Mouse (Mus musculus): ENCODE measurements around the gene Pgbd1.

The Pgbd1 gene

DNA sequence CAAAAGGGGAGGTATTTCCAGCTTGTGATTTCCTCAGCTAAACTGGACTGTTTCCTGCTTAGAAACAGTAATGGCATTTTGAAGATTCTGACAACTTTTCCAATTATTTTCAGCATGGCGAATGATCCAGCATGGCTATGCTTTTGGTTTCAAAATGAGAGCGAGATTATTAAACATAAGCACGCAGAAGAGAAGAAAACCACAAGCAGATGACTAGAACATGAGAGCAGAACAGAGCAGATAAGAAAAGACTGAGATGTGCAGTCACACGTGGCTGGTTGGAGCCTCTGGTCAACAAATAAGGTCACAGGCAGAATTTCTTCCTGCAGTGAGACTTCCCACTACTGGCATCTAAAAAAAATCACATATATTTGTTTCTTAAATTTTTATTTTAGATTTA, 25.6 kb downstream of the Pgbd1 start:
- DNase-seq, result no peak

GRCm38 (mm10) chr13:21414231-21415212, 26.3 kb downstream of the Pgbd1 start:
- no peak for DNase-seq

DNA sequence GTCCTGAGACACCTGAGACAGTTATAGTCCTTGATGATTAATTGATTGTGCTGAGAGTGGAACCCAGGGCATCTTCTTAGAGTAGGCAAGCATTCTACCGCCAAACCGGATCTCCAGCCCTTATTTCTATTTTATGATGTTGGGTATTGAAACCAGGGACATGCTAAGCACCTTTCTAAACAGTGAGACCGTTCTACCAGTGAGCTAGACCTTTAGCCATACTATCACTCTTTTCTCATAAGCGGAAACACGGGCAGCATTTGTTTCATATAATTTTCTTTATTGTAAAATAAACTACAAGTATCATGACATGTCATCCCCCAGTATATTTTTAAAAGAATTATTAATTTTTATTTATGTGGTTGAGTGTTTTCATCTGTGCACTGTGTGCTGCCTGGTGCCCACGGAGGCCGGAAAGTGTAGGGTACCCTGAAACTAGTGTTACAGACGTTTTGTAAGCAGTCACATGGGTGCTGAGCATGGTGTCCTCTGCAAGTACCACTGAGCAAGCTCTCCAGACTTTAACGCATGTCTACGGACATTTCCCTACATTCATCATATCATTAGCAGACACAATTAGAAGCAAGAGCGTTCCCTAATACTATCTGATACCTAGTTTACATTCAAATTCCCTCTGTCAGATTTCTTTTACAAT, 31.9 kb downstream of the Pgbd1 start:
- peak; percentile 8 to 9 for DNase-seq

GRCm38 (mm10) chr13:21407969-21408804, 32.7 kb downstream of the Pgbd1 start:
- peak; percentile 86 to 87 for DNase-seq

- no peak for DNase-seq
These were observed 33.5 kb downstream of the Pgbd1 start for GRCm38 (mm10) chr13:21407341-21407740.

GRCm38 (mm10) chr13:21402848-21403247, 38.0 kb downstream of the Pgbd1 start:
- DNase-seq, result no peak

GRCm38 (mm10) chr13:21402287-21402846, 38.5 kb downstream of the Pgbd1 start, which contains the start of gene Zkscan3:
Gene Zkscan3 (minus strand): TSS chr13:21402755.
- peak; percentile 91 to 92 for DNase-seq

GRCm38 (mm10) chr13:21401636-21402286, 39.1 kb downstream of the Pgbd1 start:
- DNase-seq, result no peak

- DNase-seq, result no peak
These were observed 39.7 kb downstream of the Pgbd1 start for GRCm38 (mm10) chr13:21401166-21401565.

DNA sequence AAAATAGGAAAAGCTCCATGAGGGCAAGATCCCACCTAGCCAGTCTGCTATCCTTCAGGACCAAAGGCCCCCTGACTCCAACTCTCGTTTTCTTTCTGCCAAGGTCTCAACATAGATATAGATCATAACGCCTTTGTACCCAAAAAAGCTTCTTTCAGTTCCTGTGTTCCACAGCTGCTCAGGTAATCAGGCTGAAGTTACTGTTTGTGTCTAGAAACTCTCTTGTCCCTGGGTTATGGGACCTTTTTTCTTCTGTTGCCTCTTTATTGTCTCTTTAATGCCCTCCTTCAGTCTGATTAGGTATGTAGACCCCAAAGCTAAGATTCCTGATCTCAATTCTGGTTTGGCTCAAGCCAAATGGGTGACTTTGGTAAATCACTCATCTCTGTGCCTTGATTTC, 43.4 kb downstream of the Pgbd1 start:
- no peak for DNase-seq

DNA sequence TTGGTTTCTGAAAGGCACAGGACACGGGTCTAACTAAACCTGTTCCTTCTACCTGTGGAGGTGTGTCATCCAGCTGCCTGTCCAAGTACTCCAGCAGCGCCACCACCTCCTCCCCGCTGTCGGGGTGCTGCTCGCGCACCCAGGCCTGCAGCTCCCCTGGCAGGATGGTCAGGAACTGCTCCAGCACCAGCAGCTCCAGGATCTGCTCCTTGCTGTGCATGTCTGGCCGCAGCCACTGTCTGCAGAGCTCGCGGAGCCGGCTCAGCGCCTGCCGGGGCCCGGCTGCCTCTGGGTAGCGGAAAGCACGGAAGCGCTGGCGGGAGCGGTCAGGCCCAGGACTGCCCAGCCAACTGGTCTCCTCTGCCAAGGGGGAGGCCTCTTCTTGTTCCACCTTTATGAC, 44.8 kb downstream of the Pgbd1 start:
- peak; percentile 27 to 33 for DNase-seq

DNA sequence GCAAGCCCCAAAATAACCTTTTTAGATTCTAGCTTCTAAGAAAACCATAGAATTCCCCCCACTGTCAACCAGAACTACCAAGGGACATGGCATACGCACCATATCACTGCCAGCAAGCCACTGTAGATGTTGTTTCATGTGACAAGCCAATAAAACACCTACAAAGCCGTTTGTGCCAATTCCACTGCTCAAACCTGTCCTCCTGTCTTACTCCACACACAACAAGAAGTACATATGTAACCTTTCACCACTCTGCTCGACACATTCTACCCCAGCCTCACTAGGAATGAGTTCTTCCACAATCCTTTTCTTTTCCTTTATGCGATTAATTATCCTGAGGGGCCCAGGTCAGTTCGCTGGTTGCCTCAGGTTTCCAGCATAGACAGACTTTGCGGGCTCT, 45.2 kb downstream of the Pgbd1 start:
- no peak for DNase-seq

DNA sequence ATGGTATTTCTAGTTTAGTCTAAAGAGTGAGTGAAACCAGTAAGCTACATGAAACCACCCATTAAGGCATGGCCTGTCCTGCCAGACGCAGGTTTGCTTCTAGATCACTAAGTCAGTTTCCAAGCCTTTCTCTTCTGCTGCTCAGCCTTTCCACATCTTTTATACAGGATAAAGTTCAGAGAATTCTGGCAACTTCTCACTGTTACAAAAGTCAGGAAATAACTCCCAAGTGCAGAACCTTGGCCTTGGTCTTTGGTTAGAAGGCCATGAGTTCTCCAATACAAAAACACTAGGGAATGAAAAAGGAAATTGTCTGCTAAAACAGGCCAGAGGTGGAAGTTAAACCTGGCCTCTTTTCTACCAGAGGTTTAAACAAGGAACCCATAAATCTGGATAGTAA, 45.6 kb downstream of the Pgbd1 start:
- DNase-seq, result no peak

DNA sequence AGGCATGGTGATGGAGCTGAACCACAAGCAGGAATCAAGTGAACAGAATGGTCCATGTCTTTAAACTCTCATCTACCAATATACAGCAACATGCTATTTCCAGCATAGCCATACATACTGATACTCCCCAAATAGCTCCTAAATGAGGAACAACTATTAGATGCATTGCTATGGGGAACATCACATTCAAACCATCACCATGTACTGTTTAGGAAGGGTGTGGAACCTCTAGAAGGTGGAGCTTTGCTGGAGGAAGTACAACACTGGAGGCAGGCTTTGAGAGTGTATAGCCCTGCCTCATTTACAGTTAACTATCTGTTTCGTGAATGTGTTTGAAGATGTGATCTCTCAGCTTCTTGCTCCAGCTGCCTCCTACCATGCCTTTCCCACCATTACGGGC, 63.1 kb downstream of the Pgbd1 start:
- DNase-seq, result no peak

- no peak for DNase-seq
These were observed 68.2 kb downstream of the Pgbd1 start for GRCm38 (mm10) chr13:21372700-21373099.

Measured in cerebellum, postnatal 14 days (tissue).